In the genomic region with DNA sequence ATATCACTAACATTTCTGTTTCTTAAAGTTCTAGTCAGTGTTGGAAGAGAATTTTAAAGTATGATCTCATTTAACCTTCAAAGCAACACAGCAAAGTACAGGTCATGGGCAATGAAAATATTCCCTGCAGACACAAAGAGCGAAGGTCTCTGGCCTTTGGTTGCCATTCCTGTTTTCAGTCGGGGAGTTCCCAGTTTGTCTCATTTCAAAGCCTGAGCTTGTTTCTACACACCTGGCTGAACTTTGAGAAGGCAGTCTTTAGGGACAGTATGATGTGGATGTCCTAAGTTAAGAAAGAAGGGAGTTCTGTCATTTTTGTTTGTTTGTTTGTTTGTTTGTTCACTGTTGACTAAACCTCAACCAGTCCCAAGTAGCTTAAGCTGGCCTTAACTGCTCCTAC, we compare ENCODE assay signal across 8 mouse cellular contexts. TPM values are rescaled to one million over a fixed set of nuclear protein-coding genes. Genes with fewer than 3 reads are reported as not detected.
DNase-seq lines count a peak whose midpoint lies in the region; ATAC-seq lines count a peak whose summit lies in the region.

No protein-coding gene starts in this region.

- no peak for ATAC-seq in kidney, embryonic 14.5 days (ENCODE audit: low FRiP score, low TSS enrichment)
- no peak for ATAC-seq in hindbrain, embryonic 13.5 days (ENCODE audit: low FRiP score)
- no peak for ATAC-seq in midbrain, embryonic 13.5 days

- no peaks in the 10 kb centered on the region for H3K9me3 ChIP-seq in kidney, embryonic 14.5 days (ENCODE audit: control insufficient read depth, low read length)
- no peaks in the 10 kb centered on the region for H3K9me3 ChIP-seq in hindbrain, embryonic 13.5 days
- H3K9me3 ChIP-seq in midbrain, embryonic 13.5 days: no peaks in the 10 kb centered on the region

- H3K27ac ChIP-seq in kidney, embryonic 14.5 days (ENCODE audit: low read depth, low read length): peak overlapping the region; percentile 99
- peak overlapping the region; percentile 94 for H3K27ac ChIP-seq in brown adipose tissue, adult 24 weeks (replicated peaks; ENCODE audit: low read depth, low read length)
- H3K27ac ChIP-seq in hindbrain, embryonic 13.5 days: peak overlapping the region; percentile 100
- H3K27ac ChIP-seq in midbrain, embryonic 13.5 days: peak overlapping the region; percentile 100

- WGBS in kidney, embryonic 14.5 days: 42% methylated on average over 2 of the region's 2 CpGs
- WGBS in hindbrain, embryonic 13.5 days: 56% methylated on average over 2 of the region's 2 CpGs
- WGBS in midbrain, embryonic 13.5 days: 61% methylated on average over 2 of the region's 2 CpGs

- no peaks in the 10 kb centered on the region for H3K27me3 ChIP-seq in kidney, embryonic 14.5 days (ENCODE audit: control insufficient read depth, insufficient read depth, low read length)
- H3K27me3 ChIP-seq in hindbrain, embryonic 13.5 days: no peaks in the 10 kb centered on the region
- H3K27me3 ChIP-seq in midbrain, embryonic 13.5 days: no peaks in the 10 kb centered on the region

- H3K36me3 ChIP-seq in kidney, embryonic 14.5 days (ENCODE audit: control insufficient read depth, insufficient read depth, low read length): no peaks in the 10 kb centered on the region
- H3K36me3 ChIP-seq in hindbrain, embryonic 13.5 days: no peaks in the 10 kb centered on the region
- no peaks in the 10 kb centered on the region for H3K36me3 ChIP-seq in midbrain, embryonic 13.5 days

- H3K4me3 ChIP-seq in kidney, embryonic 14.5 days (ENCODE audit: low read length): peak overlapping the region; percentile 87; the same call in 1 of the 2 replicates
- peak overlapping the region; percentile 67 for H3K4me3 ChIP-seq in brown adipose tissue, adult 24 weeks (ENCODE audit: insufficient read depth, low read depth, low read length)
- H3K4me3 ChIP-seq in hindbrain, embryonic 13.5 days: peak overlapping the region; percentile 76
- peak overlapping the region; percentile 84 for H3K4me3 ChIP-seq in midbrain, embryonic 13.5 days (replicated peaks)

- peak overlapping the region; percentile 61 for H3K9ac ChIP-seq in kidney, embryonic 14.5 days (ENCODE audit: low read depth, low read length)
- H3K9ac ChIP-seq in hindbrain, embryonic 13.5 days: peak overlapping the region; percentile 97
- peak overlapping the region; percentile 72 for H3K9ac ChIP-seq in midbrain, embryonic 13.5 days (replicated peaks)

- no peak for DNase-seq in kidney, postnatal 10 days
- DNase-seq in left cerebral cortex, adult 8-10 months (ENCODE audit: low spot score in 2 of 2): no peak
- DNase-seq in layer of hippocampus, adult 8-10 months (ENCODE audit: low spot score in 2 of 2): no peak
- DNase-seq in spleen, postnatal 14 days (ENCODE audit: low spot score in 2 of 2): no peak

- peaks cover 9% of the 10 kb centered on the region for H3K4me1 ChIP-seq in kidney, embryonic 14.5 days (ENCODE audit: control insufficient read depth, insufficient read depth, low read length)
- peaks cover 12% of the 10 kb centered on the region; the same call in 1 of the 2 replicates for H3K4me1 ChIP-seq in brown adipose tissue, adult 24 weeks (ENCODE audit: control insufficient read depth, insufficient read depth, insufficient read length, low read length)
- H3K4me1 ChIP-seq in hindbrain, embryonic 13.5 days (replicated peaks): peaks cover 29% of the 10 kb centered on the region
- H3K4me1 ChIP-seq in midbrain, embryonic 13.5 days (replicated peaks): peaks cover 32% of the 10 kb centered on the region

- H3K4me2 ChIP-seq in kidney, embryonic 14.5 days (replicated peaks; ENCODE audit: low read depth, low read length): peak overlapping the region; percentile 56
- peak overlapping the region; percentile 75 for H3K4me2 ChIP-seq in hindbrain, embryonic 13.5 days
- H3K4me2 ChIP-seq in midbrain, embryonic 13.5 days (replicated peaks): peak overlapping the region; percentile 71

RNA-seq across cellular contexts. Expression of a gene that starts 1.0 kb away (rescaled TPM):
- 5.1 and 7.7 TPM in 2 replicates for polyA plus RNA-seq in kidney, embryonic 14.5 days (2014; fragmentation: Nextera tagmentation; extraction: Ambion mirVana)
- 1.7 and 2.3 TPM in 2 replicates for polyA plus RNA-seq in brown adipose tissue, adult 24 weeks (2012; ENCODE audit: insufficient read depth, insufficient read length, missing spikeins)
- 7.9 and 8.6 TPM in 2 replicates for polyA plus RNA-seq in hindbrain, embryonic 13.5 days (2015; fragmentation: Nextera tagmentation; extraction: Ambion mirVana)
- 9.1 and 9.5 TPM in 2 replicates for polyA plus RNA-seq in midbrain, embryonic 13.5 days (2015; fragmentation: Nextera tagmentation; extraction: Ambion mirVana)
- total RNA-seq in left cerebral cortex, adult 8-10 months (2022): 10 to 100 TPM; 16.5 to 20.0 (median 17.2) TPM
- 10 to 100 TPM; 18.4 to 23.5 (median 20.3) TPM for total RNA-seq in layer of hippocampus, adult 8-10 months (2022)
